Mouse (Mus musculus): ENCODE results near the gene Stxbp6.

DNA sequence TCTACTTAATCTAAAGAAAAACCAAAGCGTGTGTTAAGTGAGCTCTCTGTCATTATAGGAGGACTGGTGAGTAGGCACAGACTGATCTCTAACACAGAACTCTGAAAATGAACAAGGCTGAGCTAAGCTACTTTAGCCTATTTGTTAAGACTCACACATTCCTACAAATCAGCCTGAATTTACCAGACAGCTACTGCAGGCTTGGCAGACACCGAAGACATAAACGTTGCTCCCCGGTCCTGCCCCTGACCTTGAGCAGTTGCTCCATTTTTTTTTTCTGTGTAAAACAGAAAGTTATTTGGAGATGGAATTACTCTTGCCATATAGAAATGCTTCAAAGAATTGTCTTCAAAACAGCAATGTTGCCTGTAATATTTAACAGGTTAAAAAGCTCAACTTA lies 37.4 kb downstream of the Stxbp6 start:
- TF ChIP-seq MAX (IDR thresholded peaks at IDR 0.05; ENCODE audit: low read length) (no peak), CTCF (IDR thresholded peaks at IDR 0.05 in 2 of 3, conservative IDR thresholded peaks at IDR 0.05 in 1 of 3; ENCODE audit: control insufficient read depth in 1 of 3, insufficient read depth in 1 of 3, low read depth in 2 of 3, low read length in 3 of 3, poor library complexity in 1 of 3, severe bottlenecking in 1 of 3) (no peak), ETS1 (IDR thresholded peaks at IDR 0.05; ENCODE audit: low read depth, low read length) (no peak), TBP (IDR thresholded peaks at IDR 0.05; ENCODE audit: low read depth, low read length) (no peak), POLR2A (IDR thresholded peaks at IDR 0.05; ENCODE audit: control insufficient read depth in 1 of 2, insufficient read depth in 1 of 2, low read depth in 1 of 2, low read length in 2 of 2, poor library complexity in 1 of 2) (no peak), ZKSCAN1 (IDR thresholded peaks at IDR 0.05; ENCODE audit: low read depth, low read length) (no peak), EP300 (IDR thresholded peaks at IDR 0.05; ENCODE audit: low read depth in 1 of 2, low read length in 2 of 2) (no peak), KAT2A (conservative IDR thresholded peaks at IDR 0.05; ENCODE audit: low read depth, low read length) (no peak), MAFK (IDR thresholded peaks at IDR 0.05; ENCODE audit: borderline replicate concordance, low read depth, low read length) (no peak), ZNF384 (IDR thresholded peaks at IDR 0.05; ENCODE audit: low read depth, low read length) (no peak), GATA1 (IDR thresholded peaks at IDR 0.05; ENCODE audit: low read depth, low read length) (no peak), MYB (IDR thresholded peaks at IDR 0.05; ENCODE audit: low read depth, low read length) (no peak), BHLHE40 (IDR thresholded peaks at IDR 0.05; ENCODE audit: borderline replicate concordance, low read depth, low read length) (no peak)
